Mouse (Mus musculus) brown adipose tissue, adult 24 weeks (tissue): Measurements from ENCODE around the gene Lgals8. TPM values are rescaled to one million over a fixed set of nuclear protein-coding genes. Genes with fewer than 3 reads are reported as not detected.
A peak's percentile ranks its signal among the peaks of the same experiment; 100 is the strongest.

Experiments used
- H3K27ac ChIP-seq: fragments of 200-500 bp; replicated peaks from 2 replicates; pipeline ENCODE4 v1.5.1; 2012; ENCODE audit warnings: low read depth, mild to moderate bottlenecking, low read length
- H3K4me1 ChIP-seq: fragments of 200-500 bp; 2 replicates; pipeline ENCODE4 v1.6.1; 2012; ENCODE audit warnings: low read length, mixed read lengths; ENCODE audit not compliant: control insufficient read depth, insufficient read depth, insufficient read length
- H3K4me3 ChIP-seq: fragments of 200-500 bp; 2 replicates; pipeline ENCODE4 v1.5.1; 2012; ENCODE audit warnings: low read depth, mild to moderate bottlenecking, low read length, moderate library complexity; ENCODE audit not compliant: insufficient read depth
- polyA plus RNA-seq: library from polyadenylated mRNA; stranded (reverse); fragments of >200 nt; gene quantifications from 2 replicates; pipeline ENCODE4 v1.2.4, GENCODE M21; 2012; ENCODE audit not compliant: missing spikeins, insufficient read depth, insufficient read length

Lgals8 gene
- polyA plus RNA-seq, 1 experiment: 36.4 TPM

DNA sequence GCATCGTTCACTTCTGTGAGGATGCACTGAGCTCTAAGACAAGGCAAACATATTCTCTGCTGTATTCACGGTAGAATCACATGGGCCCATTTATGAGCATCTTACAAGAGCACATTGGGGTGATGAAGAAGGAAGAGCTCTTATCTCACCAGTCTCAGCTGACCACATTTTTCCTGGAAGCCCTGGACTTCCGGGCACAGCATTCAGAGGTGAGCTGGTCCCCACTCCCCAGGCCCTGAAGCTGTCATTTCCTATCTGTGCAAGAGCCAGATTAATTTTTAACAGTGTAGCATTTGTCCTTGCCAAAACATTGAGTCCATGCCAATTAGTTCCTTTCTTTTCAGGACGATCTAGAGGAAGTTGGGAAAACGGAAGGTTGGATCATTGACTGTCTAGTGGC, 30.9 kb downstream of the Lgals8 start:
- Histone ChIP-seq H3K27ac (no peak overlapping the region), H3K4me3 (no peak overlapping the region), H3K4me1 (no peaks in the 10 kb centered on the region)

DNA sequence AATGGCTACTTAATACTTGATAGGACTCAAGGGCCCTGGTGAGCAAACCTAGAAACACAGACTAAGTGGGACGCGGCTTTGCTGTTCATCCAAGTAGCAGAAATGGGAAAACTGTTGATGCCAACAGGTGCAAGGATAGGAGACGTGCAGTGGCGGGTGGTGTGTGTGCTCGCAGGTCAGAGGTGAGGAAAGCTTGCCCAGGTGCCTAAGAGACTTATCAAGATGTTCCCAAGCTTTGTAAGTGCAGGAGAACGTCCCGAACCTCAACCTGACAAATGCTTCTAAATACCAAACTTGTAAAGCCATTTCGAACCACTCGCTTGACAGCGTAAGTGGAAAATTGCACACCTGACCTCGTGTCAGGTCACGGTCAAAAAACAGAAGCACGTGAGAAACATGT, 36.2 kb downstream of the Lgals8 start:
- Histone ChIP-seq H3K4me3 (no peak overlapping the region), H3K27ac (no peak overlapping the region), H3K4me1 (no peaks in the 10 kb centered on the region)

DNA sequence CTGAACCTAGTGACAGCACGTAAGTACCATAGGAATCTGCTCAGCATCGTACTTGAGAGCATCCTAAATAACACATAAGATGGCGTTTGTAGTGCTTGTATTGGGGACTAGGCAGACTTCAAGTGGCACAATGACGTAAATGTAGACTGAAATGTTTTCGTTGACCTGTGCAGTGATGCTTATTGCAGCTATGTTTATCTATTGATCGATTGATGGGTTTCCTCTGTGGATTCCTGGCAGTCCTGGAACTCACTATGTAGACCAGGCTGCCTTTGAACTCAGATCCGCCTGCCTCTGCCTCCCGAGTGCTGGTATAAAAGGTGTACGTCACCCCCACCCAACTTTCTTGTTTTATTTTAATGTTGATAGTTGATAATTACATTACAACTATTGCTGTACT, 44.1 kb downstream of the Lgals8 start:
- H3K27ac ChIP-seq: no peak overlapping the region
- no peak overlapping the region for H3K4me3 ChIP-seq
- H3K4me1 ChIP-seq: no peaks in the 10 kb centered on the region

- Histone ChIP-seq H3K4me3 (no peak overlapping the region), H3K27ac (no peak overlapping the region), H3K4me1 (no peaks in the 10 kb centered on the region)
Measured at GRCm38 (mm10) chr13:12412016-12412415, 52.7 kb downstream of the Lgals8 start.

- Histone ChIP-seq H3K4me1 (no peaks in the 10 kb centered on the region), H3K27ac (0 out of 2 replicates have a peak overlapping the region, but pooled peaks have one; percentile 17), H3K4me3 (no peak overlapping the region)
Measured at GRCm38 (mm10) chr13:12408343-12409066, 56.2 kb downstream of the Lgals8 start.

DNA sequence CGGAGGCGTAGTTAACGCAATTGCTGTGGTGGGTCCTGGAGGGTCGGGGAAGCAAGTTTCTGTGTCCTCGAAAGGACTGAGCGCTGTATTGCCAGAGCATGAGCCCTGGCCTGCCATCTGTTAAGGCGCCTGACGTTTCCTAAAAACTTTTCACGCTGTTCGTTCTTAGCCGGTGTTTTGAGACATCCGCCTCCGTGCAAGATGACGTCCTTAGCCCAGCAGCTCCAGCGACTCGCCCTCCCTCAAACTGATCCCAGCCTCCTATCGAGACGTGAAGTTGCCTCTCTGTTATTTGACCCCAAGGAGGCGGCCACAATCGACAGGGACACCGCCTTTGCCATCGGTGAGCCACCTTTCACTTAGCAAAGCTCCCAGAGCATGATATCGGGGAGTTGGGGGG, 69.2 kb downstream of the Lgals8 start:
- Histone ChIP-seq H3K27ac (no peak overlapping the region), H3K4me3 (peak overlapping the region; percentile 79), H3K4me1 (no peaks in the 10 kb centered on the region)

- Histone ChIP-seq H3K4me1 (no peaks in the 10 kb centered on the region), H3K4me3 (peak within 1 kb of the TSS; percentile 79), H3K27ac (no peak within 1 kb of the TSS)
Measured at GRCm38 (mm10) chr13:12394609-12395505, 69.9 kb downstream of the Lgals8 start, which contains the start of gene Heatr1. Gene Heatr1, plus strand, starts transcription at chr13:12395027.

Other genes with a start within 250 kb of the Lgals8 start
- gene Mtr, start 206.8 kb downstream of the Lgals8 start, polyA plus RNA-seq: 5.0 and 5.1 TPM in 2 replicates
- 7.2 and 17.7 TPM in 2 replicates for gene Actn2, start 124.2 kb downstream of the Lgals8 start, polyA plus RNA-seq
- 6.4 and 8.1 TPM in 2 replicates for gene Heatr1, start 69.9 kb downstream of the Lgals8 start, polyA plus RNA-seq
- gene Edaradd, start 55.5 kb upstream of the Lgals8 start, polyA plus RNA-seq: not detected in 2 replicates
- 2.8 and 2.9 TPM in 2 replicates for gene Ero1lb, start 100.9 kb upstream of the Lgals8 start, polyA plus RNA-seq